Mouse (Mus musculus) cerebellum, adult 2 months (tissue): ENCODE measurements at regions not wholly inside any gene's neighbourhood (a gene's known extent, or its start where the extent isn't known, plus 50 kb on each side); places are given as distances from the start of the nearest gene placed in this dataset.

ENCODE experiments used
- CTCF ChIP-seq: fragments of 200-500 bp; IDR thresholded peaks from 2 replicates; pipeline ENCODE4 v1.5.1; 2011; ENCODE audit warnings: low read depth, mild to moderate bottlenecking, control low read depth, low read length, moderate library complexity, borderline replicate concordance; ENCODE audit not compliant: insufficient read depth
- POLR2A ChIP-seq: fragments of 200-500 bp; IDR thresholded peaks from 2 replicates; pipeline ENCODE4 v1.6.1; 2011; ENCODE audit warnings: low read length, control low read depth, borderline replicate concordance; ENCODE audit not compliant: insufficient read depth

DNA sequence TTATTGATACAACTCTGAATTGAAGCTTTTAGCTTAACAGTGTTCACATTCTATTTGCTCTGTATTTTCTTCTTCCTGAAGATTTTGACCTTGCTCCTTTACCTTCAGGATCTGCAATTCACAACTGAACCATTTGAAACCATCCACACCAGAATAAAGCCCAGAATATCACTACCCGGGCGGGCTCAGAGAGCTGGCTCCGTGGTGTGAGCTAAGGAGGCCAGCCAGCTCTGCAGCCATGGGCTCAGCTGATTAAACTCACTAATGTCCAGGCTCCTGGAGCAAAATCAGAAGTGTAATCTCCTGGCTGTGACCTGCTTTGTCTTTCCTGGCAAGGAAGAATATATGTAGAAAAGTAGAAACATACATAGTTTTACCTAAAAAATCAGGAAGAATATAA is 309.9 kb downstream of the Gm10295 start:
- TF ChIP-seq CTCF (no peak), POLR2A (no peak)
